Mouse (Mus musculus) urinary bladder, postnatal 36 days (tissue): Measurements from ENCODE around the gene Mrps5.
"Not testable (repeated sequence)": the region's sequence is repeated elsewhere in the genome, so short reads cannot be mapped to it uniquely, and the experiment has no call there.

Experiments used
- DNase-seq, 2 experiments: peaks; one replicate each; pipeline ENCODE4 v3.0.0; 2022; ENCODE audit warnings: low spot score in 2 of 2, mixed read lengths in 1 of 2

Gene Mrps5

DNA sequence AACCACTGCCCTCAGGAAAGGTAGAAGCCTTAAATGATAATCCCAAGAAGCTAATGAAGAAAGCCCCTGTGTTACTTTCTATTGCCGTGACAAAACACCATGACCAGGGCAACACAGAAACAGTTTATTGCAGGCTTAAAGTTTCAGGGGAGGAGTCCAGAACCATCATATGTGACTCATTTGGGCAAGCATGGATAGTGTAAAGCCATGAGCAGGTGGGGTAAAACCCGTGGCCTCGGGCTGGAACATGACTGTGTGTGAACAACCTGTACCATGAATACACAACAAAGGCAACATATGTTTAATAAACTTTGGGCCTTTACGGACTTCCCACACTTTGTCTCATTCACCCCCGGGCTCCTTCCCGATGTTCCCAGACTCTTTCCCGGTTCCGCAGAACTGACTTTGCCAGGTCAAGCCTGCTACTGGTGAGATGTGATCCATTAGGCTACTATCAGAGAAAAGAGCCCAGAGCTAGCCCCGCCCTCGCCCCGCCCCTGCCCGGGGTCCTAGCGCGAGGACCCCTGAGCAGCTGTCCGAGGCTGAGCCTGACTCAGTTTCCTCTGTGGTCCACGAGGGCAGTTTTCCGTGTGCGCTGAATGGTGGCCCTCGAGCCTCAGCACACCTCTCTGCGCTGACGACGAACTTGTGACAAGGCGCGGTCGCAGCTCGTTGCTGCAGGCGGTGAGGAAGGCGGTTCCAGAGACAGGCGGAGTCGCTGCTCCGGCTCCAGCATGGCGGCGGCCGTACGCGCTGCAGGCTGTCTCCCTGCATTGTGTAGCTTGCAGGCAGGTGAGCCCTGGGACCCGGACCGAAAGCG is at the start of gene Mrps5, which contains the start of gene Zfp661:
Mrps5 (plus strand) TSS at position 529 of the 820 bp plus-strand sequence.
Zfp661 (minus strand) TSS at position 401 of the 820 bp plus-strand sequence.
- DNase-seq: peak; percentile 82 to 87

DNA sequence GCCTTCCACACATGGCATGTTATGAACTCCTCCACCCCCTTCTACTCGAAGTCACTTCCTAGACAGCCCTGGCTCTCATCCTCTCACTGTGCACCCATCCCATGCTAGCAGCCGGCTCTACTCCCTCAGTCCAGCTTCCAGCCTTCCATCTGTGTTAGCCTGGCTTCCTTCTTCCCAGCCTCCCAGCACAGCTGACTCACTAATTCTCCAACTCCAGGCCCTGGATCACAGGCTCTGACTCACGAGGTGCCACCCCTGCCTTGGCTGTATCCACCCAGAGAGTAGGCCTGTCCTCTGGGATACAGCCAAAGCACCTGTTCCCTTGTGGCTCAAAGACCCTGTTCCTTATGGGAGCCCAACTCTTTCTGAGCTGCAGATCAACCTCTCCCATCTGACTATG is 49.5 kb upstream of the Mrps5 start:
- DNase-seq: no peak

DNA sequence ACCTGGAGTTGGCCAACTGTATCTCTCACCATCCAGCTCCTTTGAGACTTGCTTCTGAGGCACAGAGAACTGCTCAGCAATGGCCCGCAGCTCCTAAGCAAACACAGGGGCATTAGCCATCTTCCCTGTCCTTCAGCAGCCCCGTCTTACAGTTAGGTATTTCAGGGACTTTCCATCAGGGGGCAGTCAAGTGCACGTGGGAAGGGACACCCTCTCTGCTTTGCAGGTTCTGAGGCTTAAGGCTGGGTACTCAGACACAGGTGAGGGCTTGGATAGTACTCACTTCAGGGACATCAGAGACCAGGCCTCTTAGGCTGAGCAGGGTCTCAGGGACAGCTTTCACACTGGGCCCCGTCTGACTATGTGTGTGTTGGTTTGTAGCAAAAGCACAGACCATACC is 47.5 kb upstream of the Mrps5 start:
- DNase-seq: no peak

DNA sequence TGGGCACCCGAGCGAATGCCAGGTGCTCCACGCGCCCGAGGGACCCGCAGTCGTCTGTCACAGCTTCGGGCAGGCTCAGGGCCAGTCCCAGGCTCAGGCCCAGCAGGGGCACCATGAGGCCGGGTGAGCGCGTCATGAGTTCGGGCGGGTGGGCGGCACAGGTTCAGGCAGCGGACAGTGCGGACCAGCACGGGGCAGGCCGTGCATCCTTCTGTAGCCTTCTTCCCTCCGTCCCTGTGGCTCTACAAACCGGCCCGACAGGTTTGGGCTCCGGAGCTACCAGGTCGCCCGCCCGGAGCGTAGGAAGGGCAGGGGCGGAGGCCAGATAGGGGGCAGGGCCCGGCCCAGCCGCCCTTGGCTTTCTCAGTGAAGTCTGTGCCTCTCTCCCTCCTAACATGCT is 45.8 kb upstream of the Mrps5 start, which contains the start of gene Prom2:
Prom2 (minus strand) TSS at position 283 of the 400 bp plus-strand sequence.
- DNase-seq: peak; percentile 73 to 80

DNA sequence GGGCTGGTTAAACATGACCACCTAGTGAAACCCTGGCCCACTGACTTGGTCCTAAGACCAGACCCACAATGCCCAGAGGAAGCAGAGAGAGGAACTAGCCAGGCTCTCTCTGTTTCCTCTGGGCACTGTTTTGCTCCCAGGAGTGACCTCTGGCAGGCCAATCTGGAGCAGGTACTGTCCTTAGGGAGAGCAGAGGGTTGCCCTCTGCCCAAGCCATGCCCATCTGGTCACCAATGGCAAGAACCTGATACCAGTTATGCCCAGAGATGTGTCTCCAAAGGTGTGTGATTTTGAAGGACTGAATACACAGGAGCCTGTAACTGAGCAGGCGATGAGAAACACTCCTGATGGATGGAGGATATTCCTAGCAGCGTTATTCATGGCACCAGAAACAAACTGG is 45.3 kb upstream of the Mrps5 start:
- DNase-seq: no peak

DNA sequence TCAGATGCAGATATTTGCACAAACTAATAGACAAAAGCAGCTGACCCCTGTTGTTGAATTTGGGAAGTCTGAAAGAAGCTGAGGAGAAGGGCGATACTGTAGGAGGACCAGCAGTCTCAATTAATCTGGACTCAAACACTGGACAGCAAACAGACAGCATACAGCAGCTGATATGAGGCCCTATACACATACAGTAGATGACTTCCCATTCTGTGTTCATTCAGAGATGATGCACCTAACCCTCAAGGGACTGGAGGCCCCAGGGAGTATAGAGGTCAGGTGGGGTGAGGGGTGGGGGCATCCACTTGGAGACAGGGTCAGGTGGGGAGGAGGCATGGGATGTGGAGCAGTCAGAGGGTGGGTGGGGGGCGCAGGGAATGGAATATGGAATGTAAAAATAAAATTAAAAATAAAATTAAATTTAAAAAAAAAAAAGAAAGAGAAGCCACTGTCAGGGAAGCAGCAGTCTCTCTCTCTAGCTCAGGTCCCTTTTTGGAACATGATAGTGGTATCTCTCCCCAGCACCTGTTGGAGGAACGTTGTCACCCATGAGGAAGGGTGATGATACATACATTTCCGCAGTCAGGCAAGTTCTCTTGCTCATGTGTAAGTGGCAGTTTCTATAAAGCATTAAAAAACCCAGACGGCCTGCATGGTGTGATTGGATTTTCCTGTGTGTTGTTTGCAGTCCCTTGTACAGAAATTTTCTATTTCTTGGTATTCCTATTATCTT is 38.5 kb upstream of the Mrps5 start:
- DNase-seq: no peak

DNA sequence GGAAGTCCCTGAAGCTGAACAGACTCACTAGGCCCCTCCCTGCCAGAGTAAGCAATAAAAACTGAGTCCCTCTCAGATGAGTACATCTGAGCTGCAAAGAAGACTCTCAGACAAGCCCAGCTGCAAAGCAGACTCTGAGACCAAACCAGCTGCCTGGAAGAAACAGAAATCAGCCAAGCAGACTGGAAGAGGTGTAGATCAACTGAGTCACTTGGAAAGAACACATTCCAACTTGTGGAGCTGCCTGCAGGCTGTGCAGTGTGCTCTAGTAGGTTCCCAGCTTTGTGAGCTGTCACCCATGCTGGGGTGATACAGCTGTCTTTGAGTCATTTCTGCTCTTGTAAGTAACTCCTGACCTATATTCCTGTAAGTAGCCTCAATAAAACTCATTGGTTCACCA is 37.3 kb upstream of the Mrps5 start:
- DNase-seq: no peak

DNA sequence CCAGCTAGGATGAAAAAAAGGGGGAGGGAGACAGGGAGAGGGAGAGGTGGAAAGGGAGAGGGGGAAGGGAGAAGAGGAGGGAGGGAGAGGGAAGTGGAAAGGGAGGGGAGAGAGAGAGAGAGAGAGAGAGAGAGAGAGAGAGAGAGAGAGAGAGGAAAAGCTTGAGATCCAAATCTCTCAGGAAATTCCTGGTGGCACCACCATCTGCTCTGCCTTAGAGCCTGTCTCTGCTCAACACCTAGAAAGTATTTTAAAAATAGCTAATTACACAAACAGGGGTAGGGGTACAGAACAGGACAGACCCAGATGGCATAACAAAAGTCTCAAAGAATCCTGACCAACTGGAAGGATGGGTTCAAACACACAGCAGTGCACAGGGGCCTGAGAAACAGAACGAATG is 36.6 kb upstream of the Mrps5 start:
- DNase-seq: no peak

DNA sequence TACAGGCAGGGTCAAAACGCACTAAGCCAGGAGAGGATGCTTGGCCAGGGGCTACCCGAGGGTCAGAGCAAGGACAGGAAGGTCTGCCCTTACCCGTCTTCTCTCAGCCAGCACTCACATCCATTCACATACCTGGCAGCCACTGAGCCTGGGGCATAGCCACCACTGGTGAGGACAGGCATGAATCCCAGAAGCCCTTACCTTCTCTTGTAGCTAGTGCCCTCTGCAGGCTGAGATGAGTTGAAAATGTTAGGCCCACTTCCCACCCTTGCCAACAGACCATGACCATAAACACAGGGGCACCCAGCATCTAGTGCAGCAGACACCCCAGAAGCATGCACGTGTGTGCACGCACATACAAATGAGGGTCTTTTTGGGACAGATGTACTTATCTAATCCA is 35.9 kb upstream of the Mrps5 start:
- no peak for DNase-seq

DNA sequence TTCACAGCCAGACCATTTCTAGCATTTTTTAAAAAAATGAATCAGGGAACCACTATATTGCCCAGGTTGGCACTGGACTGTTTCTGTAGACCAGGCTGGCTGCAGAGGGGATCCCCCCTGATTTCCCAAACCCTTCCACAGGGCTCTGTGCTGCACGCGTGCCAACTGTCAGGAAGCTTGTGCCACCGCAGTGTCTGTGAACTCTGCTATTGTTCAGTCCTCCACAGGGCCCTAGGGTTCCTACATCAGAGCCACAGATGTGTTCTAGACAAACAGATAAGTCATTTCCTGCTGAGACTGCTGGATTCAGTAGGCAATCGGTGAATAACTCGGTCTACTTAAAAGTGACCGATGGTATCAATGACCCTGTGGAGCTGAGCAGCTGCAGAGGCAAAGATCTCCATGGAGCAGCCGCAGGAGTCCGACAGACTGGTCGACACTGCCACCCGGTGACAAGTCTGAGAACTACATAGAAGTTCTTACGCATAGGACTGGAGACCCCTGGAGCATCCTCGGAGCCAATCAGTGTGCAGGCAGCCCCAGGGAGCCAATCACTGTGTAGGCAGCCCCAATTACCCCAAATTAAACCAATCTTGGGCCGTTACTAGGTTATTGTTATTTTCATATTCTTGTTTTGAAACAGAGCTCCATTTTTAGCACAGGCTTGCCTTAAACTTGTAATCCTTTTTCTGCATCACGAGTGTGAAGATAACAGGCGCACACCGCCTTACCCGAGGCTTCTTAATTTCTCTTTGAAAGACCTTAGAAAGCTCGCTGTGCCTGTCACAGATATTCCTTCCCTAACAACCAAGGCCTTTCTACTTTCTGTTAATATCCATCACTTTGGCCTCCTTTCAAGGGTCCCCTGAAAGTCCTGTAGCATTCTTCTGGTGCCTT is 27.7 kb upstream of the Mrps5 start:
- peak; percentile 71 to 73 for DNase-seq

DNA sequence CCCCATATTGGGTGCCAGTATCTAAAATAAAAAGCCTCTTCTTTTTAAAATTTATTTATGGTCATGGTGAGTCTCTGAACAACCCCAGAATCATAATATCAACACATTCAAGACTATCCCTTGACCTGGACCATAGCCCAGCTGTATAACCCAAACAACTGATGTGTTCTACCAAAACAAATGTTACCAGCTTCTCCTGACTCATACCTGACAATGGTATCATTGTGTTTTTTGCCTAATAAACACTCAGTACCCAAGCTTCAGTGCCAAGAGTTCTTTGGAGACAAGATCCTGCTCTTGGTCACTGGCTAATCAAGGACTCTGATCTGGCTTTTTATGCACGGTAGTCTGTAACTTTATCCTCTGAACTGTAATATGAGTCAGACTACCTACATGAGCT is 13.7 kb upstream of the Mrps5 start:
- no peak for DNase-seq

DNA sequence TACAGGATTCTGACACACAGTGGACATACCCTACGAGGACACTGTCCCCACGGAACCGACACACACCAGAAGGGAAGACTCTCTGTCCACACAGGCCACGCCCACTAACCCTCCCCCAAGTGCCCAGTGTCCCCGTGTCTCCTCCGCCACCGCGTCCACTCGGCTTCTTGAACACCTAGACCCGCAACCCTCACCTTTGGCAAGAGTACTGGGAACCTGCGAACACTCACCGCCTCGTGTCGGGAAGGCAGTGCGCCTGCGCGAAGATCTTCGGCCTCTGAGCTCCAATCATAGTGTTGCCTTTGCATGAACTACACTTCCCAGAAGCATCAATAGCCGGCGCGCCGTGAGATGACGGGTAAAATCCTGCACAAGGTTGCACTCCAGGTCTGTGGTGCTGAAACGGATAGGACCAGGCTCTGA is 2.6 kb upstream of the Mrps5 start:
- peak; percentile 87 to 92 for DNase-seq

DNA sequence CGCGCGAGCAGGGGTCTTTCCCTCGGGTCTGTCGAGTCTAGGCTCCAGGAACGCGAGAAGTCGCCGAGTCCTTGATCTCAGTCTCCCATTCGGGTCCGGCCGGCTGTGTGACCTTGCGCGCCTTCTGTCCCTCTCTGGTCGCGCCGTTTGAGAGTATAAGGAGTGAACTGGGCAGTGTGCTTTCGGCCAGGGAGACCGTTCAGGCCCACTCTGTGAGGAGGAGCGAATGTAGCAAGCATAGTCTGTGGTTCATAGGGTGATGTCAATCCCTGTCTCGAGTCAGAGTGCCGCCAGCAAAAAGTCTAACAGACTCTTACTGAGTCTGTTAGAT is 457 bp downstream of the Mrps5 start:
- DNase-seq: no peak

DNA sequence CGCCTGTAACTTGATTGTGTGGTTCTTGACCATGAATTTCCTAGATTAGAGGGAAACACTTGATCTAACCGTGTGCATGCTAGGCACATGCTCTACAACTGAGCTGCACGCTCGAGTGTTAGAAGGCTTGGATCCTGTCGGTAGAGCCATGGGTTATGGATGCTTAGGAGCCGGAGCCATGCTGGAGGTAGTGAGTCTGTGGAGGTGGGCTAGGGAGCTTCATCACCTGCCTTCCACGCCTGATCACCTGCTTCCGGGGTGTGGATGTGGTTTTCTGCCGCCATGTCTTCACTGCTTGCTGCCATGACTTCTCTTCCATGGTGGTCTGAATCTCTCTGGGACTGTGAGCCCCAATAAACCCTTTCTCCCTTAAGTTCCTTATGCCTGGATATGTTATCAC is 1.9 kb downstream of the Mrps5 start:
- no peak for DNase-seq

DNA sequence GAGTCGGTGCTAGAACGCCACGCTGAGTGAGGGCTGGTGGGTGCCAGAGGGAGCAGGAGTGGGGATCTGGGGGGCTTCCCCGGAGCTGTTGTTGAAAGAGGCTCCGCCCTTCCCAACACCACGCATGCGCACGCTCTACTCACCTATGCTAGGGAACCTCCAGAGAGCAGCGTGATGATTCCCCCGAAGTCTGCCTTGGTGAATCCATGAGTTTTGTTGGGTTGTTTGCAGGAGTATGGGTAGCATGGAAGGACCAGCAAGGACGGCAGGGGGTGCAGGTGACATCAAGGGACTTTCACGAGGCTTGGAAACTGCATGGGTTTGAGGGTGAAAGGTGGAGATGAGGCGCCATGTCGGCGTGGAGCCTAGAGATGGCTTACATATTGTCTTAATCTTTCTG is 3.2 kb downstream of the Mrps5 start:
- DNase-seq: no peak

DNA sequence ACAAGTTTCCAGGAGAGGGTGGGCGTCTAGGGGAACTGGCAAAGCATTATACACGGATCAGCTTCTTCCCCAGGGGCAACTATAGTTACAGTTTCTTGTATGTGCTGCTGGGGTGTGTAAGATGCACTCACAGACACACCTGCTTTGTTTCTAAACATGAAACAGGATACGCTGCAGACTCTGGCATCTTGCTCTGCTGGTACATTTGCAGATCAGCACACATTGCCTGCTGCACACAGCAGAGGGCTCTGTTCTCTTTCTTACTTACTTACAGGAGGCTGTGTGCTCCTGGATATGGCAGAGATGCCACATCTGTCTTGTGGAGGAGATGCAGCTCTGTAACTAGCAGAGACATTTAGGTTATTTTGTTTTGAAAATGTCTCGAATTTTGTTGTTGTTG is 3.8 kb downstream of the Mrps5 start:
- no peak for DNase-seq

DNA sequence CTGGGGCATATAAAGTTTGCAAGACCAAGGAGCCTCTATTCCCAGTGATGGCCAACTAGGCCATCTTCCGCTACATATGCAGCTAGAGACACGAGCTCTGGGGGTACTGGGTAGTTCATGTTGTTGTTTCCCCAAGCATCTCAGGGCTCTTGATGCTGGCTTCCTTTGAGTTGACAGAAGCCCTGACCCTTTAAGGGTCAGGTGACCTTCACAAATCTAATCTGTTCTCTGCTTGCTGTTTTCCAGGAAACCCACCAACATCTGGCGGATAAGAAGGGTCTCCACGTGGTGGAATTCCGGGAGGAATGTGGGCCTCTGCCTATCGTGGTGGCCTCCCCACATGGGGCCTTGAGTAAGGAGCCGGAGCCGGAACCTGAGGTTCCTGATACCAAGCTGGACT is 16.4 kb downstream of the Mrps5 start:
- not testable (repeated sequence) for DNase-seq

DNA sequence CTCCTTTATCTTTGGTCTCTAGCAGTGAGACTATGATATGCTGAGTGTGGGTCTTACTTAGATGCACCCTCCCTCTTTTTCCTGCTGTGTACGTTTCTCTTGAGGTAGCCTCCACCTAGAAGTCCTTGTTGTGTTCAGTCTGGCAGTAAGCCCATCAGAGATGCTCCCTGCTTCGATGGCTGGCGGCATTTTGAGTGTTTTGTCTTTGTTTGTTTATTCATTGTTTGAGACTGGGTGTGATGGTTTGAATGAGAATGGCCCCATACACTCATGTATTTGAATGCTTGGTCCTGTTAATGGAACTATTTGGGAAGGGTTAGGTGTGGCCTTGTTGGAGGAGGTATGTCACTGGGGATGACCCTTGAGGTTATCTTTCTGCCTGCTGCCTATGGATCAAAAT is 18.2 kb downstream of the Mrps5 start:
- no peak for DNase-seq

DNA sequence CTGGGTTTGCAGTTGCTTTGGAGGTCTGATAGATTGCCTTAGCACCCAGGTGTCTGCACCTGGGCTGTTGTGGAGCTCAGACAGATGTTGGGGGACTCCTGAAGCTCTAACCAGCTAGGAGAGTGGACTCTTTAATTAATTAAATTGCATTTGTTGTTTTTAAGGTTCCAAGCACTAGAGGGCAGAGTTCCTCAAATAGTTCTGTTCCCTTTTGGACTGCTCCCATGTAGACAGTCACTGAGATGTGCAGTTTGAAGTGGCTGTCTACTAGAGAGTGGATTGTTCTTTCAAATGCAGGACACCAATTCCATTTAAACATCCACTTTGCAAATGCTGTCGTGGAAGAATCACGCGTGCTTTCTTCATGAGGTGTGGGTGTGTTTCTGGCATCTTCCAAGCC is 21.2 kb downstream of the Mrps5 start:
- no peak for DNase-seq

DNA sequence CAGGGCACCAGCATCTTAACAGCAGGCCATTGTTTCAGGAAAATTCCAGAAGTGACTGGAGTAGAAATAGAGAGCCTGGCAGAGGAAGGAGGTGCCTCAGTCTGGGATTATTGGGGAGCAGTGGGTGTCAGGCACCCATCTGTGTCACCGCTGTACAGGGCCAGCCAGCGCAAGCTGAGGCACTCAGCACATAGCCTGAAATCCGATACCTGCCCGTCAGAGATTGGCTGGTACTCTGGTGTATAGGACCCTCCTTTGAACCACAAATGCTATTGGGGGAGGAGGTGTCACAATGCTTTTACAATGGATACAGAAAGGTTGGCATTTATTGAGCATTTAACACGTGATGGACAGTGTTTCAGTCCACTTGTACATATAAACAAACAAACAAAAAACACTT is 22.0 kb downstream of the Mrps5 start:
- no peak for DNase-seq

DNA sequence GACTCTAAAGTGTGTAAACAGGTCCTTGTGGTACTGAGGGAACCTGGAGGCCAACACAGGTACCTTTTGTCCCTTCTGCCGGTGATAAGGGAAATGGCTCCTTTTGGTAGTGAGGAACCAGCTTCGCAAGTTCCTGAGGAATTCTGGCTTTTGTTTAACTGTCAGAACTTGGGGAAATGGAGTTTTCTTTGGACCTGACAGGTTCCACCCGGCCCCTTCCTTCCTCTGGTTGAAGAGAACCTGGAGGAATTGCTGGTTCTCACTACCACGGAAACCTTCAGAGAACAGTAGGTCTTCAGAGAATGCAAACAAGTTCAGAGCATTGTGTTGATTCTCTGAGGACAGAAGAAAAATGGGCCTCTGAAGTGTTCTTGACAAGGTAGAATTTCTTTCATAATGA is 24.4 kb downstream of the Mrps5 start:
- DNase-seq: no peak

DNA sequence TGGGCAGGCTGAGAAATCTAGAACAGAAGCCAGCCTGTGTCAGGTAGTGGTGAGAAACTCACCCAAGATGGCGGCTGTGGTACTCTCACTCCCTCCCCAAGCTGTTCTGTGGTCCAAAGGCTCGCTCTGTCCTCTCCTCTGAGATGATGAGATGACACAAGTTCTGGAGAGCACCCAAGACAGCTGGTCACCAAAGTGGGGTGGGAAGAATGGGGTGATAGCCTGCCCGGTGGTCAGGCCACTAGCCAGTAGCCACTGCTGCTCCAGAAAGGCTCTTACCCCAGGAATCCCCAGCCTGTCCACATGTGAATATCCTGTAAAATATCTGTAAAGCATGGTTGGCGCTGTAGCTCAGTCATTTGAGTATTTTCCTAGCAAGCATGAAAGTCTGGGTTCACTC is 25.3 kb downstream of the Mrps5 start:
- DNase-seq: no peak
